In genomic region chr6:85333000-85333669, GRCm38 (mm10) we compare ENCODE assay signal across 8 mouse cellular contexts. TPM values are rescaled to one million over a fixed set of nuclear protein-coding genes. Genes with fewer than 3 reads are reported as not detected.
DNase-seq lines count a peak whose midpoint lies in the region; ATAC-seq lines count a peak whose summit lies in the region.

TSS of gene Sfxn5 (minus strand) at chr6:85333422.

- peaks cover 31% of the 10 kb centered on the region for H3K27me3 ChIP-seq in hindbrain, embryonic 12.5 days

- no peaks in the 10 kb centered on the region for H3K36me3 ChIP-seq in hindbrain, embryonic 12.5 days

- peak within 1 kb of the TSS; percentile 69 for H3K9ac ChIP-seq in hindbrain, embryonic 12.5 days

- H3K9me3 ChIP-seq in hindbrain, embryonic 12.5 days (replicated peaks), result no peaks in the 10 kb centered on the region

- H3K4me2 ChIP-seq in hindbrain, embryonic 12.5 days (replicated peaks), result peak within 1 kb of the TSS; percentile 92

- peaks cover 11% of the 10 kb centered on the region; the same call in 1 of the 2 replicates for H3K4me1 ChIP-seq in hindbrain, embryonic 12.5 days

- peak; percentile 97 for DNase-seq in NIH3T3 (ENCODE audit: low read depth)
- peak; percentile 99 for DNase-seq in cerebellum, postnatal 10 days
- DNase-seq in frontal cortex, postnatal 10 days (ENCODE audit: low spot score in 2 of 2), result peak; percentile 94 to 96
- peak; percentile 97 to 98 for DNase-seq in layer of hippocampus, postnatal 14 days (ENCODE audit: low spot score in 2 of 2)
- DNase-seq in lung, postnatal 14 days, result peak; percentile 97
- peak; percentile 81 for DNase-seq in retina, adult 2 months (ENCODE audit: low read depth, low spot score)
- peak; percentile 91 to 94 for DNase-seq in thymus, postnatal 36 days

- ATAC-seq in hindbrain, embryonic 12.5 days (ENCODE audit: low FRiP score), result peak; percentile 99

- under 1% methylated on average over 49 of the region's 49 CpGs for WGBS in hindbrain, embryonic 12.5 days

- H3K27ac ChIP-seq in hindbrain, embryonic 12.5 days, result peak within 1 kb of the TSS; percentile 92

- H3K4me3 ChIP-seq in hindbrain, embryonic 12.5 days, result peak within 1 kb of the TSS; percentile 68

RNA-seq across cellular contexts. Expression of gene Sfxn5, which starts in this region (rescaled TPM):
- polyA plus RNA-seq in hindbrain, embryonic 12.5 days (2016; fragmentation: Nextera tagmentation; extraction: Ambion mirVana), result 6.8 and 10.0 TPM in 2 replicates
- total RNA-seq in layer of hippocampus, postnatal 14 days (2021), result 100 to 1,000 TPM; 154 to 171 TPM

Comparison
In these comparisons a context has a peak if more than half of its experiments do, and no peak if none do; other contexts are left out.
1. Peak in every context shown above with its lines: DNase-seq, ATAC-seq, H3K4me3 ChIP-seq and H3K27ac ChIP-seq.